In the genomic region with DNA sequence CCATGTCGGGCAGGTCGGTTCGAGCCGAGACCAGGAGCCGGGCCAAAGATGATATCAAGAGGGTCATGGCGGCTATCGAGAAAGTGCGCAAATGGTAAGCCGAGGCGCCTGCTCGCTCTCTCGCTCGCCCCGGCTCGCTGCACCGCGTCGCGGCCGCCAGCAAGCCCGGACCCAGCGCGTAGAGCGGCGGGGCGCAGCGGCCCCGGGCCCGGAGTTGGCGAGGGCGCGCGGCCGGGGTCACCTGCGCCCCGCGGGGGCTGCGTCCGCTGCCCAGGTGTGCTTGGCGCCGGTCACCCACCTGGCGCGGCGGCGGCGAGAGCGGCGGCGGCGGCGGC, we compare ENCODE assay signal across 8 mouse cellular contexts. TPM values are rescaled to one million over a fixed set of nuclear protein-coding genes. Genes with fewer than 3 reads are reported as not detected.
A peak's percentile ranks its signal among the peaks of the same experiment; 100 is the strongest.
DNase-seq lines count a peak whose midpoint lies in the region; ATAC-seq and TF ChIP-seq lines count a peak whose summit lies in the region.

No protein-coding gene starts in this region.

- no peaks in the 10 kb centered on the region for H3K36me3 ChIP-seq in lung, embryonic 16.5 days (ENCODE audit: control insufficient read depth, insufficient read depth, low read length)
- H3K36me3 ChIP-seq in erythroblast, embryonic 14.5 days (ENCODE audit: control insufficient read depth), result peaks cover 15% of the 10 kb centered on the region
- H3K36me3 ChIP-seq in limb, embryonic 14.5 days (ENCODE audit: control insufficient read depth, insufficient read depth, low read length), result no peaks in the 10 kb centered on the region
- 0 out of 2 replicates have a peak, but pooled peaks cover 5% of the 10 kb centered on the region for H3K36me3 ChIP-seq in stomach, embryonic 14.5 days (ENCODE audit: control insufficient read depth, insufficient read depth, low read length)

- intact Hi-C loops in gastrocnemius, postnatal 14 days (cut with DNase I; ENCODE audit: low total_unique reads), result no loop called here

- H3K9ac ChIP-seq in lung, embryonic 16.5 days (ENCODE audit: low read length), result peak overlapping the region; percentile 98
- H3K9ac ChIP-seq in limb, embryonic 14.5 days (ENCODE audit: low read depth, low read length, severe bottlenecking), result peak overlapping the region; percentile 95
- H3K9ac ChIP-seq in stomach, embryonic 14.5 days (replicated peaks; ENCODE audit: low read depth, low read length), result peak overlapping the region; percentile 94

- peak overlapping the region; percentile 99 for H3K27ac ChIP-seq in lung, embryonic 16.5 days (ENCODE audit: low read length)
- peak overlapping the region; percentile 97 for H3K27ac ChIP-seq in limb, embryonic 14.5 days (replicated peaks; ENCODE audit: low read depth, low read length)
- H3K27ac ChIP-seq in stomach, embryonic 14.5 days (ENCODE audit: low read length), result peak overlapping the region; percentile 98

- no peak for TF ChIP-seq POLR2A in limb, embryonic 14.5 days (IDR thresholded peaks at IDR 0.05; ENCODE audit: borderline replicate concordance, extremely low read depth, insufficient read depth, insufficient read length)

- DNase-seq in lung, adult 18-20 months, result no peak
- DNase-seq in limb, embryonic 14.5 days (ENCODE audit: low spot score), result no peak
- no peak for DNase-seq in gastrocnemius, postnatal 14 days
- no peak for DNase-seq in right cerebral cortex, postnatal 4 days
- DNase-seq in spleen, postnatal 4 days (ENCODE audit: low spot score in 2 of 2), result no peak

- no peaks in the 10 kb centered on the region for H3K9me3 ChIP-seq in lung, embryonic 16.5 days (ENCODE audit: control insufficient read depth, low read length)
- H3K9me3 ChIP-seq in erythroblast, embryonic 14.5 days (ENCODE audit: control insufficient read depth, low read length), result no peaks in the 10 kb centered on the region
- H3K9me3 ChIP-seq in limb, embryonic 14.5 days (ENCODE audit: control insufficient read depth, low read length), result no peaks in the 10 kb centered on the region
- no peaks in the 10 kb centered on the region for H3K9me3 ChIP-seq in stomach, embryonic 14.5 days (ENCODE audit: control insufficient read depth, low read depth, low read length)

- H3K4me1 ChIP-seq in lung, embryonic 16.5 days (replicated peaks; ENCODE audit: control insufficient read depth, insufficient read depth, low read length), result peaks cover 20% of the 10 kb centered on the region
- H3K4me1 ChIP-seq in erythroblast, embryonic 14.5 days (ENCODE audit: control insufficient read depth), result peaks cover 41% of the 10 kb centered on the region
- H3K4me1 ChIP-seq in limb, embryonic 14.5 days (ENCODE audit: control insufficient read depth, insufficient read depth, low read length), result peaks cover 12% of the 10 kb centered on the region
- H3K4me1 ChIP-seq in stomach, embryonic 14.5 days (ENCODE audit: control insufficient read depth, insufficient read depth, low read length), result peaks cover 20% of the 10 kb centered on the region; the same call in 1 of the 2 replicates

- peak; percentile 36 for ATAC-seq in lung, embryonic 16.5 days (ENCODE audit: low read depth)
- ATAC-seq in limb, embryonic 14.5 days (ENCODE audit: low FRiP score, low read depth), result peak; percentile 28
- ATAC-seq in stomach, embryonic 14.5 days (ENCODE audit: insufficient number of reproducible peaks, insufficient read depth, low FRiP score, low read depth), result peak; percentile 16; the same call in 1 of the 2 replicates

- peak overlapping the region; percentile 91 for H3K4me2 ChIP-seq in lung, embryonic 16.5 days (ENCODE audit: low read depth, low read length)
- H3K4me2 ChIP-seq in limb, embryonic 14.5 days (replicated peaks; ENCODE audit: low read depth, low read length, severe bottlenecking), result peak overlapping the region; percentile 81
- peak overlapping the region; percentile 95 for H3K4me2 ChIP-seq in stomach, embryonic 14.5 days (replicated peaks; ENCODE audit: low read depth, low read length)

- 0% methylated on average over 44 of the region's 51 CpGs for WGBS in lung, embryonic 16.5 days
- 0% methylated on average over 12 of the region's 51 CpGs for WGBS in limb, embryonic 14.5 days
- WGBS in stomach, embryonic 14.5 days, result under 1% methylated on average over 51 of the region's 51 CpGs

- H3K4me3 ChIP-seq in lung, embryonic 16.5 days (ENCODE audit: low read length), result peak overlapping the region; percentile 91
- peak overlapping the region; percentile 85 for H3K4me3 ChIP-seq in erythroblast, embryonic 14.5 days (replicated peaks)
- peak overlapping the region; percentile 91 for H3K4me3 ChIP-seq in limb, embryonic 14.5 days (replicated peaks; ENCODE audit: low read length)
- H3K4me3 ChIP-seq in stomach, embryonic 14.5 days (ENCODE audit: low read depth, low read length), result peak overlapping the region; percentile 82

- no peaks in the 10 kb centered on the region for H3K27me3 ChIP-seq in lung, embryonic 16.5 days (ENCODE audit: control insufficient read depth, insufficient read depth, low read depth, low read length)
- no peaks in the 10 kb centered on the region for H3K27me3 ChIP-seq in erythroblast, embryonic 14.5 days (ENCODE audit: control insufficient read depth)
- no peaks in the 10 kb centered on the region for H3K27me3 ChIP-seq in limb, embryonic 14.5 days (ENCODE audit: control insufficient read depth, insufficient read depth, low read length)
- H3K27me3 ChIP-seq in stomach, embryonic 14.5 days (ENCODE audit: control insufficient read depth, insufficient read depth, low read length), result no peaks in the 10 kb centered on the region

RNA-seq across cellular contexts. Expression of gene Bcl7a, which starts 1.0 kb away (rescaled TPM):
- polyA plus RNA-seq in lung, embryonic 16.5 days (2015; fragmentation: Nextera tagmentation; extraction: Ambion mirVana), result 21.8 and 23.9 TPM in 2 replicates
- polyA plus RNA-seq in erythroblast, embryonic 14.5 days (2012), result 2.3 and 2.4 TPM in 2 replicates
- polyA plus RNA-seq in limb, embryonic 14.5 days (2012; rRNA removed), result 28.3 and 31.4 TPM in 2 replicates
- polyA plus RNA-seq in limb, embryonic 14.5 days (2014; fragmentation: Nextera tagmentation; extraction: Ambion mirVana), result 20.1 and 25.4 TPM in 2 replicates
- polyA plus RNA-seq in stomach, embryonic 14.5 days (2014; fragmentation: Nextera tagmentation; extraction: Ambion mirVana), result 27.6 and 30.1 TPM in 2 replicates
- 10 to 100 TPM; 12.7 to 14.6 TPM for total RNA-seq in gastrocnemius, postnatal 14 days (2021)

RNA-seq across cellular contexts. Expression of gene Mlxip, which starts 50.0 kb away (rescaled TPM):
- polyA plus RNA-seq in lung, embryonic 16.5 days (2015; fragmentation: Nextera tagmentation; extraction: Ambion mirVana), result 15.0 and 17.8 TPM in 2 replicates
- polyA plus RNA-seq in erythroblast, embryonic 14.5 days (2012), result 0.03 and 0.09 TPM in 2 replicates
- 28.3 and 37.8 TPM in 2 replicates for polyA plus RNA-seq in limb, embryonic 14.5 days (2012; rRNA removed)
- 16.5 and 19.7 TPM in 2 replicates for polyA plus RNA-seq in limb, embryonic 14.5 days (2014; fragmentation: Nextera tagmentation; extraction: Ambion mirVana)
- polyA plus RNA-seq in stomach, embryonic 14.5 days (2014; fragmentation: Nextera tagmentation; extraction: Ambion mirVana), result 26.5 and 27.6 TPM in 2 replicates
- 10 to 100 TPM; 48.5 to 59.9 TPM for total RNA-seq in gastrocnemius, postnatal 14 days (2021)

Comparison
In these comparisons a context has a peak if more than half of its experiments do, and no peak if none do; other contexts are left out.
1. RNA of gene Mlxip, which starts 50.0 kb away (polyA plus RNA-seq): 16.5 to 37.8 TPM in limb, embryonic 14.5 days, 26.5 to 27.6 TPM in stomach, embryonic 14.5 days and 15.0 to 17.8 TPM in lung, embryonic 16.5 days; 0.03 to 0.09 TPM in erythroblast, embryonic 14.5 days; every median in the first group is over 10 times any median in the second.
2. Peak in every context shown above with its lines, with median percentiles within 50 percentile points of each other: ATAC-seq, H3K27ac ChIP-seq, H3K4me2 ChIP-seq, H3K4me3 ChIP-seq and H3K9ac ChIP-seq.